Mouse (Mus musculus): Measurements from ENCODE around the gene Cadps2. TPM values are rescaled to one million over a fixed set of nuclear protein-coding genes. Genes with fewer than 3 reads are reported as not detected.

Gene Cadps2
- polyA plus RNA-seq, 1 experiment from 2014 or later, result 3.2 TPM

DNA sequence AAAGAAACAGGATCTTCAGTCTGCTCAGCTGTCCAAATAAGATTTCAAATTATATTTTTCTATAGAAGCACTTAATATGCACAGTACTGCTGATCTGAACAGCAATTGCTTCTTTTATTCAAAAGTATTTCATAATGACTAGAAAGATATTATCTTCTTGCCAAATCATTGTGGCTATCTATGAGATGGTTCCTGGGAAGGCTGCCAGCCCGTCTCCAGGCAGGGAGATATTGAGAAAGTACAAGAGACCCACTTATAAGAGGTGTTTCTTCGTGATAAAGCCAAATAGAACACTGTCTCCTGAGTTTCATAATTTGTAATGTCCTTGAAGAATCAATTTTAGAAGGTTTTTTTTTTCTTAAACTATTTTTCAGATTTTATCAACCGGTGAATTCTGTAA is 202.1 kb downstream of the Cadps2 start:
- H3K9me3 ChIP-seq, result no peaks in the 10 kb centered on the region
- no peak overlapping the region for H3K4me3 ChIP-seq
- H3K27me3 ChIP-seq, result no peaks in the 10 kb centered on the region; the same call in 1 of the 2 replicates
- no peak overlapping the region for H3K27ac ChIP-seq (replicated peaks)
- H3K36me3 ChIP-seq, result no peaks in the 10 kb centered on the region
- no peaks in the 10 kb centered on the region for H3K4me1 ChIP-seq
- 85% methylated on average over 3 of the region's 3 CpGs for WGBS
- H3K4me2 ChIP-seq (replicated peaks), result no peak overlapping the region
- no peak for ATAC-seq (ENCODE audit: low FRiP score, low read depth)
- H3K9ac ChIP-seq (replicated peaks), result no peak overlapping the region

DNA sequence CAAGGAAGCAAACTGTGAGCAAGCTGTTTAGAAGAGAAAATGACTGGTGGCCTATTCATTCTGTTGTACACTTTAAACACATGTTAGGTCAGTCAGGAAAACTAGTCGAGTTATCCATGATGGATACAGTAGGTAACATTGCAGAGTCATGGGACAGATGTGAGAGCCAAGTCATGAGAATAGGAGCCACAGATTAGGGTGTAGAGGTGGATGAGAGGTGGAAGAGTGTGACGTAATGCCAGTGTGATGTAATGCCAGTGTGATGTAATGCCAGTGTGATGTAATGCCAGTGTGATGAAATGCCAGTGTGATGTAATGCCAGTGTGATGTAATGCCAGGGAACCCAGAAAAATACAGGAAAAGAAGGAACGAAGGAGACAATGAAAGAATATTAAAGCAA is 204.0 kb downstream of the Cadps2 start:
- H3K4me2 ChIP-seq (replicated peaks), result no peak overlapping the region
- no peaks in the 10 kb centered on the region for H3K4me1 ChIP-seq
- no peaks in the 10 kb centered on the region for H3K9me3 ChIP-seq
- H3K27ac ChIP-seq (replicated peaks), result no peak overlapping the region
- 94% methylated on average over 3 of the region's 3 CpGs for WGBS
- H3K9ac ChIP-seq (replicated peaks), result no peak overlapping the region
- no peaks in the 10 kb centered on the region for H3K36me3 ChIP-seq
- H3K27me3 ChIP-seq, result no peaks in the 10 kb centered on the region; the same call in 1 of the 2 replicates
- H3K4me3 ChIP-seq, result no peak overlapping the region
- ATAC-seq (ENCODE audit: low FRiP score, low read depth), result no peak

DNA sequence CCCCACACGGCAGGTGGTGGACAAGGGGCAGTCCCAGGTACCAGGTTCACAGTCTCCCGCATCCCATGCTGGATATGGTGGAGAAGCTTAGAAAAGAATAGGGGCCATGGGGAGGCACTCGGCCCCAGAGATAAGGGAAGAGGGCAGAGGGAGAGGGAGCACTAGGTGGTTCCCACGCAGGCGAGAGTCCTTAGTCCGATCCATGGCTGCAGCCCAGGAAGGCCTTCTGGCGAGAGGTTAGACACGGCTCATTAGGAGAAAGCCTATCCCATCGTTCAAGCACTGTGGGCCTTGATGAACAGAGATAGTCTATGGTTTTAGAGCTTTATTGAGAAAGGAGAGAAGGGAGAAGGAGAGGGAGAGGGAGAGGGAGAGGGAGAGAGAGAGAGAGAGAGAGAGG is 205.2 kb downstream of the Cadps2 start:
- Histone ChIP-seq H3K4me2 (replicated peaks) (no peak overlapping the region), H3K27me3 (no peaks in the 10 kb centered on the region; the same call in 1 of the 2 replicates), H3K9me3 (no peaks in the 10 kb centered on the region), H3K27ac (replicated peaks) (no peak overlapping the region), H3K4me1 (no peaks in the 10 kb centered on the region), H3K36me3 (no peaks in the 10 kb centered on the region), H3K9ac (replicated peaks) (no peak overlapping the region), H3K4me3 (no peak overlapping the region)
- WGBS, result 82% methylated on average over 9 of the region's 9 CpGs
- ATAC-seq (ENCODE audit: low FRiP score, low read depth), result no peak

DNA sequence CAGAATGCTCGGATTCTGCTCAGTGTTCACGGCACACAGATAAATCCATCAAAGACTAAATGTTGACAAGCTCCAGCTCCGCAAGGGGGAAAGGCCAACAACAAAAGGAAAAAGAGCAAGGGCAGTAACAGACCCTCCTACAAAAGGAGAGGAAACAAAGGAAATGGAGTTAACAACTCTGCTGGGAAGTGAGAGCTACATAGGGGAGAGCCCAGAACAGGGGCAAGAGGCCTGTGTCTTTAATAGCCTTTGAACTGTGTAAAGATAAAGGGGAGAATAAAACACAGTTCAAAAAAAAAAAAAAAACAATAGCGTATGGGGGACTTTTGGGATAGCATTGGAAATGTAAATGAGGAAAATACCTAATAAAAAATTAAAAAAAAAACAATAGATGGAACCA is 208.8 kb downstream of the Cadps2 start:
- no peak overlapping the region for H3K9ac ChIP-seq (replicated peaks)
- no peak overlapping the region for H3K27ac ChIP-seq (replicated peaks)
- H3K36me3 ChIP-seq, result no peaks in the 10 kb centered on the region
- WGBS, result 16% methylated on average over 4 of the region's 4 CpGs
- H3K27me3 ChIP-seq, result no peaks in the 10 kb centered on the region; the same call in 1 of the 2 replicates
- no peaks in the 10 kb centered on the region for H3K4me1 ChIP-seq
- H3K4me3 ChIP-seq, result no peak overlapping the region
- ATAC-seq (ENCODE audit: low FRiP score, low read depth), result no peak
- no peaks in the 10 kb centered on the region for H3K9me3 ChIP-seq
- H3K4me2 ChIP-seq (replicated peaks), result no peak overlapping the region

DNA sequence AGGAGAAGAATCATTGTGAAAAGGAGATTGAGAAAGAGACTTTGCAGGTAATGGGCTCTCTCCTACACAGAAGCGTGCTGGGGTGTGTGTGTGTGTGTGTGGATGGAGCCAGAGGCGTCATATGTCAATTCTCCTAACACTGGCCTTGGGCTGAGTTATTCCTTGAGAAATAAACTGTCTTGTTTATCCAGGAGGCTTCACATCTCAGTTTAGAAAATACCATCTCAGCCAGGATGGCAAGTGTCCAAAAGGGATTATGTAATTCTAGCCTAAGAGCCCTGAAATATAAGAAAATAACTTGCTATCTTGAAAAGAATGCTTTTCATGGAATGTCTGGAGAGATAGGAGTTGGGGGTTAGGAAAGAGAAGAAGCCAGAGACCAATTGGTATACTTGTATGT is 264.1 kb downstream of the Cadps2 start:
- Histone ChIP-seq H3K9me3 (no peaks in the 10 kb centered on the region), H3K4me2 (replicated peaks) (no peak overlapping the region), H3K4me3 (no peak overlapping the region), H3K27ac (replicated peaks) (no peak overlapping the region), H3K4me1 (peaks cover 4% of the 10 kb centered on the region; the same call in 1 of the 2 replicates), H3K36me3 (no peaks in the 10 kb centered on the region), H3K9ac (replicated peaks) (no peak overlapping the region), H3K27me3 (no peaks in the 10 kb centered on the region)
- 89% methylated on average over 2 of the region's 2 CpGs for WGBS
- no peak for ATAC-seq (ENCODE audit: low FRiP score, low read depth)

DNA sequence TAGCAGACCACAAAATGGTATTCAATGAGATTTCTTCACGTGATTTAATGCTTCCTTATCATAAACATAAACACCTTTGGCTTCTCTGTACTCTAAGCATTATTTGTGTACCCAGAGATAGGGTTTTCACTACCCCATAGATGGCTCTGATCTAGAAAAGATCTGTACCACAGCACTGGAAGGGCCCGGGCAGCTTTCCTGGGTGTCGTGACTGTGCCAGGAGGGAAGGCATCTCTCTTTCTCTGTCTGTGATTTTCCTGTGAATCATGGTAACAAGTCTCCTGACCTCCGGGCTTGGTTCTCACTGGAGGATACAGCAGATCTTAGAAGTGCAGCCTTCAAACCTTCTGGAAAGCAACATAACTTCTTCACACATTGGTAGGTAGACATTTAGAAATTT is 265.5 kb downstream of the Cadps2 start:
- H3K9me3 ChIP-seq, result no peaks in the 10 kb centered on the region
- H3K9ac ChIP-seq (replicated peaks), result no peak overlapping the region
- ATAC-seq (ENCODE audit: low FRiP score, low read depth), result no peak
- peaks cover 4% of the 10 kb centered on the region; the same call in 1 of the 2 replicates for H3K4me1 ChIP-seq
- no peak overlapping the region for H3K4me2 ChIP-seq (replicated peaks)
- no peaks in the 10 kb centered on the region for H3K27me3 ChIP-seq
- H3K4me3 ChIP-seq, result no peak overlapping the region
- H3K36me3 ChIP-seq, result no peaks in the 10 kb centered on the region
- H3K27ac ChIP-seq (replicated peaks), result no peak overlapping the region
- WGBS, result 91% methylated on average over 4 of the region's 4 CpGs

DNA sequence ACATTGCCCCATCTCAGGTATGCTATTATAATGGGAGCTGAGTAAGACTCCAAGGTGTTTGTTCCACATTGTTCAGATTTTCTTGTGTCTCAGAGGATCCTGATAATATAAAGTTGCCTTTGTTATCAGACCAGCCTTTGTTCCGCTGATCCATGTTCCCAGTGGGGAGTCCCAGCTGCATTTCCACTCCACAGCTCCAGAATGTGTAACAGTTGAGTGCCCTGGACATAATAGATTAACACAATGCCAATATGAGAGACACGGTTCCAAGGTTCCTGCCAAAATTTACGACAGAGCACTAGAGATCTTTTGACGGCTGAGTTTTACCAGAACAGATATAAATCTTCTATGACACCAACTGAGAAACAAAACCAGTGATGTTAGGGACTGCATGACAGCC is 266.8 kb downstream of the Cadps2 start:
- no peaks in the 10 kb centered on the region for H3K27me3 ChIP-seq
- no peak overlapping the region for H3K27ac ChIP-seq (replicated peaks)
- 33% methylated on average over 4 of the region's 4 CpGs for WGBS
- no peaks in the 10 kb centered on the region for H3K9me3 ChIP-seq
- H3K36me3 ChIP-seq, result no peaks in the 10 kb centered on the region
- no peak overlapping the region for H3K9ac ChIP-seq (replicated peaks)
- ATAC-seq (ENCODE audit: low FRiP score, low read depth), result peak; percentile 68; the same call in 1 of the 2 replicates
- peaks cover 4% of the 10 kb centered on the region; the same call in 1 of the 2 replicates for H3K4me1 ChIP-seq
- H3K4me3 ChIP-seq, result no peak overlapping the region
- no peak overlapping the region for H3K4me2 ChIP-seq (replicated peaks)

DNA sequence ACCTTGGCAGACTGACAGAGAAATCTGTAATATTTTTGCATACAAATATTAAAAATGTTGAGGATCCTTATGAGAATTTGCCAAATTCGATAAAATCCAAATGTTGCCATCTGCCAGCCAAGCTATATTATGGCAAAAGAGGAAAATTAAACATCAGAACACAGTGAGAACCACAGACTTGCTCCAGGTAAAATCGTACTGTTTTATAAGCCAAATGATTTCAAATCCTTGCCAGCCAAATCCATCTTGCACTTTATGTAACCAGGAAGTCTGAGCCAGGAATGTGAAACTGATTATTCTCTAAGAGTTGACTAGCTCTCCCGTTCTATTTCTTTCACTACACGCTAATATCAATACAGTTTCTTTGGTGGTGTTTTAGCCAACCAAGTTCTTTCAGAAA is 269.5 kb downstream of the Cadps2 start:
- no peak for ATAC-seq (ENCODE audit: low FRiP score, low read depth)
- WGBS, result 90% methylated on average over 4 of the region's 4 CpGs

DNA sequence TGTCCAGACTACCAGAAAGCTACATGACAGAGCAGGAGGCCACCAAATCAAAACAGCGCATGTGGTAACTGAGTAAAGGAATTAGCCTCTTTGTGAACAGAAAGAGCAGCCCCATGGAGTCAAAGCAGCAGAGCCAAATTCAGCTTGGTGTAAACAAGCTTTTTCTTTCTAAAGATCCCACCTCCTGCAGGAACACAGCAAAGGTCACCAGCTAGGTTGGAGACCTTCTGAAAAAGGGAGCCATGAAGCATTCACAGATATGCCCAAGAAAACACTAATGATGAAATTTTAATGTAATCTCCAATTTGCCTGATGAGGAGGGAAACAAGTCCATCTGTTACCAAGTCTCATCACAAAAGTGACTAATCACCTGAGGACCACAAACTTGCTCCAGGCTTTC is 270.5 kb downstream of the Cadps2 start:
- no peak for ATAC-seq (ENCODE audit: low FRiP score, low read depth)
- peaks cover 4% of the 10 kb centered on the region; the same call in 1 of the 2 replicates for H3K4me1 ChIP-seq
- H3K4me3 ChIP-seq, result no peak overlapping the region
- H3K27me3 ChIP-seq, result no peaks in the 10 kb centered on the region
- H3K9me3 ChIP-seq, result no peaks in the 10 kb centered on the region
- no peaks in the 10 kb centered on the region for H3K36me3 ChIP-seq
- H3K4me2 ChIP-seq (replicated peaks), result no peak overlapping the region
- H3K27ac ChIP-seq (replicated peaks), result no peak overlapping the region
- no peak overlapping the region for H3K9ac ChIP-seq (replicated peaks)
- WGBS, result 59% methylated on average over 1 of the region's 1 CpGs

More for the DNA sequence above, 269.5 kb downstream of the Cadps2 start:
- Histone ChIP-seq H3K4me1 (peaks cover 4% of the 10 kb centered on the region; the same call in 1 of the 2 replicates), H3K4me2 (replicated peaks) (no peak overlapping the region), H3K4me3 (no peak overlapping the region), H3K9me3 (no peaks in the 10 kb centered on the region), H3K27me3 (no peaks in the 10 kb centered on the region), H3K27ac (replicated peaks) (no peak overlapping the region), H3K9ac (replicated peaks) (no peak overlapping the region), H3K36me3 (no peaks in the 10 kb centered on the region)

DNA sequence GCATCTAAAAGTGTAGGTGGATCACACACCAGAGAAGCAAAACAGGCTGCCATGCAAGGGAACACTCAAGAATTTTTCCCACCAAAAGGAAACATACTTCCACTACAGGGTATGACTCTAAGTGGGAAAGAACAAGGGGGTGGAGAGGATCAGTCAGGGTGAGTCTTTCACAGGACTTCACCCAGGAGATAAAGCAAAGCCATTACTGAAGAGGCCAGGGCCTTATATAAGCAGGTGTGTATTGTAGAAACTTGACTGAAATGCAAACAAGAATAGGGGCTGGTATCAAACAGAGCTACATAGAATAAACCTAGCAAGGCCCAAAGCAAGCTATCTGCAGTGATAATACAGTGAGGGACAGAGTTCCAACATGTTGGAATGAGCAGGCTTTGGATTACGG is 271.6 kb downstream of the Cadps2 start:
- 90% methylated on average over 1 of the region's 1 CpGs for WGBS
- Histone ChIP-seq H3K9me3 (no peaks in the 10 kb centered on the region), H3K9ac (replicated peaks) (no peak overlapping the region), H3K4me1 (peaks cover 4% of the 10 kb centered on the region; the same call in 1 of the 2 replicates), H3K27me3 (no peaks in the 10 kb centered on the region), H3K4me2 (replicated peaks) (no peak overlapping the region), H3K36me3 (no peaks in the 10 kb centered on the region), H3K27ac (replicated peaks) (no peak overlapping the region), H3K4me3 (no peak overlapping the region)
- ATAC-seq (ENCODE audit: low FRiP score, low read depth), result no peak

DNA sequence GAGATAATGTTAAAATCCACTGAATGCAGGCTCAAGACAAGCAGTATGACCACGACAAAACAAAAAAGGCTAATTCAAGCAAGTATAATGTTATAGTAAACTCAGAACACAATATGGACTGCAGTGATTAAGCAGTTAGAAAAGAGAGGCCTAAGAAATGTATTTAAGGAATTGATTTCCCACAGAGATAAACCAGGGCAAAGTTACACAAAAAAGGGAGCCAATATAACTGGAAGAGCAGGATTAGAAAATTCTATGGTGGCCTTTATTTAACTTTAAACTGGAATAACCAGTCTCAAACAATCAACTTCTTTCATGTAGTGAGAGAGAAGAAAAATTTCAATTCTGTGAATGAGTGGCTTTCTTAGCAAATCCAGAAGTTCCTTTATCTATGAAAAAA is 289.3 kb downstream of the Cadps2 start:
- Histone ChIP-seq H3K4me1 (peaks cover 4% of the 10 kb centered on the region; the same call in 1 of the 2 replicates), H3K9ac (replicated peaks) (no peak overlapping the region), H3K9me3 (no peaks in the 10 kb centered on the region), H3K4me2 (replicated peaks) (no peak overlapping the region), H3K27ac (replicated peaks) (no peak overlapping the region), H3K4me3 (no peak overlapping the region), H3K27me3 (no peaks in the 10 kb centered on the region), H3K36me3 (no peaks in the 10 kb centered on the region)
- ATAC-seq (ENCODE audit: low FRiP score, low read depth), result no peak
- 50% methylated on average over 1 of the region's 1 CpGs for WGBS

DNA sequence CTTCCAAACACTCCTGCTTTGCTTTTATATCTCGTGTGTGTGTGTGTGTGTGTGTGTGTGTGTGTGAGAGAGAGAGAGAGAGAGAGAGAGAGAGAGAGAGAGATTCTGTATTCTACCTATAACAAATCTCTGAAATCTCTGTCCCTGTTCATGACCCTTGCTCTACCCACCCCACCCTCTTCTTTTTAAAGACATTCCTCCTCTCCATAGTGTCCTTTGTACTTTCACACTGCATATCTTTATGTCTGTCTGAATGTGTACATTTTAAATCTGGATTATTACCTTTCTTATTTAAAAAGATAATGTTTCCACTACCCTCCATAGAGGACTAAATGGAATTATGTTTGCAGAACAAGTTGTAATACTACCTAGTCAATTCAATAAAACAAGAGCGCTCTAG is 315.5 kb downstream of the Cadps2 start:
- Histone ChIP-seq H3K27ac (replicated peaks) (no peak overlapping the region), H3K9ac (replicated peaks) (no peak overlapping the region), H3K4me2 (replicated peaks) (no peak overlapping the region), H3K4me3 (no peak overlapping the region), H3K36me3 (no peaks in the 10 kb centered on the region), H3K4me1 (no peaks in the 10 kb centered on the region), H3K9me3 (no peaks in the 10 kb centered on the region), H3K27me3 (no peaks in the 10 kb centered on the region)
- 93% methylated on average over 2 of the region's 2 CpGs for WGBS
- ATAC-seq (ENCODE audit: low FRiP score, low read depth), result no peak

DNA sequence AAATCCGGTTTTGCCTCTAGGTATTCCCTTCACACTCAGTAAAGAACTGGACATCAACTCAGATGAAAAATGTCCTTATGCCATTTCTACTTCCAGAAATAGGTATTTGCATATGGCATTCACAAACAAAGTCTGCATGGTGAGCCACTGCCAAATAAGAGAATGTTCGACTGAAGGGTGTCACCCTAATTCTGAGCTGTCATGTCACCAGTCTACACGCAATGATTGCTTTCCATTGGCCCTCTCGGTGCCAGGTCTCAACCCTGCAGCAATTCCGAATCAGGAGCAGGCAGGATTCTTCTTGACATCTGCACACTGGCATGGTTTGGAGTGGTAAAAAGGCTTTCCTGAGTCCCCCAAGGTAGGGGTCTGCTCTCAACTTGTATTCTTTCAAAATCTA is 316.7 kb downstream of the Cadps2 start:
- ATAC-seq (ENCODE audit: low FRiP score, low read depth), result no peak
- Histone ChIP-seq H3K27ac (replicated peaks) (no peak overlapping the region), H3K36me3 (no peaks in the 10 kb centered on the region), H3K4me2 (replicated peaks) (no peak overlapping the region), H3K27me3 (no peaks in the 10 kb centered on the region), H3K9ac (replicated peaks) (no peak overlapping the region), H3K9me3 (no peaks in the 10 kb centered on the region), H3K4me3 (no peak overlapping the region), H3K4me1 (no peaks in the 10 kb centered on the region)
- 92% methylated on average over 5 of the region's 5 CpGs for WGBS
